Mouse (Mus musculus) CH12.LX (cell line): ENCODE data around the gene 9130019O22Rik.
"Not testable (repeated sequence)": the region's sequence is repeated elsewhere in the genome, so short reads cannot be mapped to it uniquely, and the experiment has no call there.

Experiments used
- CHD1 ChIP-seq: IDR thresholded peaks from 2 replicates; pipeline ENCODE4 v1.6.1; 2012; ENCODE audit warnings: low read depth, low read length, improper control_type of control experiment, inconsistent platforms
- CTCF ChIP-seq, 2 experiments: IDR thresholded peaks in 1 of 2; conservative IDR thresholded peaks in 1 of 2; 2 replicates each; pipeline ENCODE4 v1.5.1; 2011 to 2012; ENCODE audit warnings: low read depth in 2 of 2, low read length in 2 of 2, improper control_type of control experiment in 1 of 2, inconsistent platforms in 1 of 2, mild to moderate bottlenecking in 1 of 2, moderate library complexity in 1 of 2
- E2F4 ChIP-seq: IDR thresholded peaks from 2 replicates; pipeline ENCODE4 v1.6.1; 2011; ENCODE audit warnings: low read depth, low read length, improper control_type of control experiment; ENCODE audit not compliant: insufficient replicate concordance
- EP300 ChIP-seq: IDR thresholded peaks from 2 replicates; pipeline ENCODE4 v1.6.1; 2011; ENCODE audit warnings: low read length, improper control_type of control experiment
- ETS1 ChIP-seq: conservative IDR thresholded peaks from 2 replicates; pipeline ENCODE4 v1.6.1; 2012; ENCODE audit warnings: low read depth, mild to moderate bottlenecking, inconsistent platforms, low read length, improper control_type of control experiment, moderate library complexity
- KAT2A ChIP-seq: IDR thresholded peaks from 2 replicates; pipeline ENCODE4 v1.6.1; 2012; ENCODE audit warnings: low read length, improper control_type of control experiment, inconsistent platforms; ENCODE audit not compliant: insufficient replicate concordance
- MAFK ChIP-seq: IDR thresholded peaks from 2 replicates; pipeline ENCODE4 v1.6.1; 2011; ENCODE audit warnings: low read length, improper control_type of control experiment; ENCODE audit not compliant: insufficient replicate concordance
- PAX5 ChIP-seq: IDR thresholded peaks from 2 replicates; pipeline ENCODE4 v1.6.1; 2012; ENCODE audit warnings: low read length, inconsistent platforms, mixed read lengths
- SIN3A ChIP-seq: IDR thresholded peaks from 2 replicates; pipeline ENCODE4 v1.6.1; 2012; ENCODE audit warnings: low read length, improper control_type of control experiment, inconsistent platforms
- TCF12 ChIP-seq: IDR thresholded peaks from 2 replicates; pipeline ENCODE4 v1.6.1; 2014; ENCODE audit warnings: low read depth, mild to moderate bottlenecking, inconsistent platforms, low read length, improper control_type of control experiment
- UBTF ChIP-seq: IDR thresholded peaks from 2 replicates; pipeline ENCODE4 v1.6.1; 2012; ENCODE audit warnings: low read depth, mild to moderate bottlenecking, inconsistent platforms, low read length, improper control_type of control experiment, moderate library complexity
- ZC3H11A ChIP-seq: IDR thresholded peaks from 2 replicates; pipeline ENCODE4 v1.6.1; 2012; ENCODE audit warnings: low read depth, mild to moderate bottlenecking, inconsistent platforms, low read length, improper control_type of control experiment

DNA sequence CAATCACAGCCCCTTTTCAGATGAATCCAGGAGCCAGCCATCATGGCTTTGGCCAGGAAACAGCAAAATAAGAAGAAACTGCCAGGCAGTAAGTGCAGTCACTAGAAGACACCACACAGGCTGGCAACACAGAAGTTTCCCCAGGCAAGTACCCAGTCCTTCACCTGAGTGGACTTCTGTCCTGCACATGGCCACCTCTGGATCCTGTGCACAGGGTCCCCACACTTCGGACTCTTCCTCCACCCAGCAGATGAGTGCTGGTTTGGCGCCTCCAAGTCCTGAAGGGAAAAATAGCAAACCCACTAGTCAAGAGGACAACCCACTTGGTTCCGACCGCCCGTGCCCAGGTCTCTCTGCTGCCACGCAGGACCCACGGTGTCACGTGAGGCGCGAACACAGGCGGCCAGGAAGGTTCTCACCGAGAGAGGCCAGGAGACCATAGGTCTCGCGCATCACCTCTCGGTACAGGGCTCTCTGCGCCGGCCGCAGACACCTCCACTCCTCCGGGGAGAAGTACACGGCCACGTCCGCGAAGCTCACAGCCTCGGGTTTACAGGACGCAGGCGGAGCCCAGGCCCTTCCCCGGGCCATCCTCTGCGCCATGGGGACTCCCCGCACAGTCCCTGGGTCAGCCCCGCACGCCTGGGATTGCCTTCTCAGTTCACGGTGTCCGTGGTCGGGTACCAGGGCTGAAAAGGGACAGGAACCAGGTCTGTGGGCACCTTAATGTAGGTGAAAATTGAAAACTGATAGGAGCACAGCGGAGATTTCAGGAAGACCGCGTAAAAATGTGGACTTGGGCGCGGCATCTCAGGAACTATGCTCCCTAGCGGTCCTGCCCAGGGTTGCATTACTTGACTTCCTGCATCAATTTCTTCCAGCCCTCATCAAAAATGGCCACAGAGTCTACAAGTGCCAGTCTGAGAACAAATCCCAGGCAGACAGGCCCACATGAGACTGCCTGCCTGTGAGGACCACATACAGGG is 19.3 kb upstream of the 9130019O22Rik start, which contains the start of gene Zfp764:
- not testable (repeated sequence) for TF ChIP-seq E2F4, CHD1, PAX5, ZC3H11A, EP300, MAFK, ETS1, KAT2A
- TF ChIP-seq CTCF (conservative IDR thresholded peaks at IDR 0.05 in 1 of 2, IDR thresholded peaks at IDR 0.05 in 1 of 2; ENCODE audit: low read depth in 2 of 2, low read length in 2 of 2) (peak; percentile 58 to 73), SIN3A (peak; percentile 34; the same call in 1 of the 2 replicates), TCF12 (peak; percentile 62; the same call in 1 of the 2 replicates), UBTF (peak; percentile 72; the same call in 1 of the 2 replicates)
